13 mouse cellular contexts compared by ENCODE assay signal in the genomic region with DNA sequence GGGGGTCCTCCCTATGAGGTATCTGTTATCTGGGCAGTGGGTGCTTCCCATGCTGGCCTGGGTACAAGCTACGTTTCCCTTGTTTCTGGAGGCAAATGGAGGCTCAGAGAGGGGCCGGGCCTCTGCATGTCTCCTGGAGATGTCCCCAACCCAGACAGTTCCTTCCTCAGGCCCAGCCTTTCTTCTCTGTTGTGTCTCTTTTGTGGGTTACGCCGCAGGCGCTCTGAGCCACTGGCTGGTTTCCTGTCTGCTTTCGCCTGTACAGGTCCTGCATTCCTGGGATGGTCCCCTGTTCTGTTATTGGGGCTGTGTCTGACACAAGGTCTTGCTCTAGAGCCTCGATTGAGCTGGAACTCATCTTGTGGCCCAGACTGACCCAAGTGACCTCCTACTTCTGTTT. TPM values are rescaled to one million over a fixed set of nuclear protein-coding genes. Genes with fewer than 3 reads are reported as not detected.
DNase-seq lines count a peak whose midpoint lies in the region; ATAC-seq and TF ChIP-seq lines count a peak whose summit lies in the region.
"Had no signal": no experiment of that assay in that cellular context is flagged by ENCODE, and none has a peak within 500 bp of the region (broad histone marks: within the 10 kb centered on the region; RNA-seq: fewer than 3 reads in every experiment).

No protein-coding gene starts in this region.

- intact Hi-C loops in heart, adult 2 months (cut with DNase I) = no loop called here
- intact Hi-C loops in heart, postnatal 10 days (cut with DNase I) = no loop called here

- H3K4me3 ChIP-seq in hindbrain, embryonic 13.5 days = no peak overlapping the region
- no peak overlapping the region for H3K4me3 ChIP-seq in hindbrain, embryonic 10.5 days
- no peak overlapping the region for H3K4me3 ChIP-seq in midbrain, embryonic 15.5 days
- H3K4me3 ChIP-seq in midbrain, postnatal 0 days (ENCODE audit: low read depth, low read length) = no peak overlapping the region
- H3K4me3 ChIP-seq in embryonic facial prominence, embryonic 14.5 days (ENCODE audit: low read depth, low read length) = no peak overlapping the region
- H3K4me3 ChIP-seq in small intestine, adult 2 months (ENCODE audit: low read depth, low read length) = no peak overlapping the region
- no peak overlapping the region for H3K4me3 ChIP-seq in heart, adult 2 months
- H3K4me3 ChIP-seq: heart, embryonic 15.5 days had no signal

- no peak overlapping the region for H3K4me2 ChIP-seq in hindbrain, embryonic 13.5 days
- no peak overlapping the region for H3K4me2 ChIP-seq in midbrain, embryonic 15.5 days
- H3K4me2 ChIP-seq in midbrain, postnatal 0 days (ENCODE audit: low read depth, low read length, poor library complexity, severe bottlenecking) = no peak overlapping the region
- no peak overlapping the region for H3K4me2 ChIP-seq in embryonic facial prominence, embryonic 14.5 days (ENCODE audit: low read depth, low read length)
- H3K4me2 ChIP-seq: heart, embryonic 15.5 days had no signal

- WGBS in hindbrain, embryonic 13.5 days = 79% methylated on average over 7 of the region's 7 CpGs
- 84% methylated on average over 7 of the region's 7 CpGs for WGBS in hindbrain, embryonic 10.5 days
- 87% methylated on average over 7 of the region's 7 CpGs for WGBS in midbrain, embryonic 15.5 days
- 87% methylated on average over 7 of the region's 7 CpGs for WGBS in midbrain, postnatal 0 days
- 70% methylated on average over 7 of the region's 7 CpGs for WGBS in embryonic facial prominence, embryonic 14.5 days
- 70% methylated on average over 7 of the region's 7 CpGs for WGBS in small intestine, adult 2 months
- WGBS in heart, adult 2 months = 81% methylated on average over 7 of the region's 7 CpGs

- H3K36me3 ChIP-seq in hindbrain, embryonic 13.5 days = peaks cover 34% of the 10 kb centered on the region
- peaks cover 62% of the 10 kb centered on the region for H3K36me3 ChIP-seq in hindbrain, embryonic 10.5 days
- H3K36me3 ChIP-seq in midbrain, embryonic 15.5 days (replicated peaks) = no peaks in the 10 kb centered on the region
- peaks cover 13% of the 10 kb centered on the region for H3K36me3 ChIP-seq in midbrain, postnatal 0 days (ENCODE audit: insufficient read depth, low read length)
- peaks cover 22% of the 10 kb centered on the region; the same call in 1 of the 2 replicates for H3K36me3 ChIP-seq in embryonic facial prominence, embryonic 14.5 days (ENCODE audit: control insufficient read depth, insufficient read depth, low read length)
- peaks cover 32% of the 10 kb centered on the region for H3K36me3 ChIP-seq in small intestine, adult 2 months (ENCODE audit: control insufficient read depth, insufficient read depth, low read length)
- H3K36me3 ChIP-seq in heart, adult 2 months (ENCODE audit: control insufficient read depth, insufficient read depth, low read length) = no peaks in the 10 kb centered on the region
- H3K36me3 ChIP-seq: heart, embryonic 15.5 days had no signal

- H3K9me3 ChIP-seq in hindbrain, embryonic 13.5 days = no peaks in the 10 kb centered on the region
- H3K9me3 ChIP-seq in hindbrain, embryonic 10.5 days = no peaks in the 10 kb centered on the region
- no peaks in the 10 kb centered on the region for H3K9me3 ChIP-seq in midbrain, embryonic 15.5 days
- H3K9me3 ChIP-seq in midbrain, postnatal 0 days (ENCODE audit: low read length) = no peaks in the 10 kb centered on the region
- H3K9me3 ChIP-seq in embryonic facial prominence, embryonic 14.5 days (ENCODE audit: control insufficient read depth, low read length) = no peaks in the 10 kb centered on the region
- H3K9me3 ChIP-seq: heart, embryonic 15.5 days had no signal

- ATAC-seq in hindbrain, embryonic 13.5 days (ENCODE audit: low FRiP score) = no peak
- no peak for ATAC-seq in midbrain, embryonic 15.5 days (replicated peaks)
- no peak for ATAC-seq in midbrain, postnatal 0 days (ENCODE audit: low FRiP score)
- ATAC-seq in embryonic facial prominence, embryonic 14.5 days (ENCODE audit: low read depth) = no peak

- no peaks in the 10 kb centered on the region for H3K79me2 ChIP-seq in heart, adult 2 months (replicated peaks; ENCODE audit: control insufficient read depth, insufficient read depth, low read length)

- TF ChIP-seq CTCF in midbrain, postnatal 0 days (IDR thresholded peaks at IDR 0.05) = no peak
- TF ChIP-seq CTCF in small intestine, adult 2 months (IDR thresholded peaks at IDR 0.05; ENCODE audit: extremely low read depth, insufficient read length, insufficient replicate concordance, low read depth, low read length) = no peak
- TF ChIP-seq CTCF in heart, adult 2 months (IDR thresholded peaks at IDR 0.05) = no peak

- no peak for TF ChIP-seq POLR2A in small intestine, adult 2 months (IDR thresholded peaks at IDR 0.05; ENCODE audit: low read depth, low read length)
- TF ChIP-seq POLR2A in heart, adult 2 months (IDR thresholded peaks at IDR 0.05; ENCODE audit: insufficient read depth, low read depth, low read length) = no peak

- H3K4me1 ChIP-seq in hindbrain, embryonic 13.5 days (replicated peaks) = peaks cover 100% of the 10 kb centered on the region
- H3K4me1 ChIP-seq in hindbrain, embryonic 10.5 days (replicated peaks) = peaks cover 89% of the 10 kb centered on the region
- H3K4me1 ChIP-seq in midbrain, embryonic 15.5 days = peaks cover 90% of the 10 kb centered on the region
- H3K4me1 ChIP-seq in midbrain, postnatal 0 days (ENCODE audit: insufficient read depth, low read length) = peaks cover 38% of the 10 kb centered on the region
- H3K4me1 ChIP-seq in embryonic facial prominence, embryonic 14.5 days (ENCODE audit: control insufficient read depth, insufficient read depth, low read length) = peaks cover 37% of the 10 kb centered on the region
- H3K4me1 ChIP-seq in small intestine, adult 2 months (ENCODE audit: control insufficient read depth, insufficient read depth, insufficient read length, low read length) = peaks cover 76% of the 10 kb centered on the region
- H3K4me1 ChIP-seq in heart, adult 2 months (ENCODE audit: control insufficient read depth, insufficient read depth, low read length) = 0 out of 2 replicates have a peak, but pooled peaks cover 2% of the 10 kb centered on the region

- DNase-seq in hindbrain, embryonic 10.5 days (ENCODE audit: low spot score) = no peak
- DNase-seq in midbrain, postnatal 0 days (ENCODE audit: low spot score) = no peak
- no peak for DNase-seq in embryonic facial prominence, embryonic 14.5 days (ENCODE audit: low spot score)
- DNase-seq in heart, adult 2 months = no peak
- no peak for DNase-seq in heart, postnatal 10 days
- DNase-seq: adrenal gland, adult 8-10 months; gastrocnemius, postnatal 10 days; kidney, adult 9 months; layer of hippocampus, adult 9-11 months had no signal

- H3K27me3 ChIP-seq in hindbrain, embryonic 13.5 days = no peaks in the 10 kb centered on the region
- no peaks in the 10 kb centered on the region for H3K27me3 ChIP-seq in hindbrain, embryonic 10.5 days (ENCODE audit: insufficient read depth, poor library complexity, severe bottlenecking)
- H3K27me3 ChIP-seq in midbrain, embryonic 15.5 days (replicated peaks) = no peaks in the 10 kb centered on the region
- H3K27me3 ChIP-seq in midbrain, postnatal 0 days (ENCODE audit: insufficient read depth, low read length) = no peaks in the 10 kb centered on the region
- H3K27me3 ChIP-seq in embryonic facial prominence, embryonic 14.5 days (replicated peaks; ENCODE audit: control insufficient read depth, insufficient read depth, low read length) = no peaks in the 10 kb centered on the region
- no peaks in the 10 kb centered on the region for H3K27me3 ChIP-seq in small intestine, adult 2 months (ENCODE audit: control insufficient read depth, insufficient read depth, low read length)
- no peaks in the 10 kb centered on the region for H3K27me3 ChIP-seq in heart, adult 2 months (ENCODE audit: control insufficient read depth, insufficient read depth, low read length)
- H3K27me3 ChIP-seq: heart, embryonic 15.5 days had no signal

- H3K9ac ChIP-seq in hindbrain, embryonic 13.5 days = 0 out of 2 replicates have a peak overlapping the region, but pooled peaks have one; percentile 31
- no peak overlapping the region for H3K9ac ChIP-seq in midbrain, embryonic 15.5 days
- H3K9ac ChIP-seq in midbrain, postnatal 0 days (replicated peaks; ENCODE audit: low read length, poor library complexity, severe bottlenecking) = no peak overlapping the region
- no peak overlapping the region for H3K9ac ChIP-seq in embryonic facial prominence, embryonic 14.5 days (ENCODE audit: low read depth, low read length)
- H3K9ac ChIP-seq in heart, adult 2 months (ENCODE audit: low read depth, low read length) = no peak overlapping the region
- H3K9ac ChIP-seq: heart, embryonic 15.5 days had no signal

- H3K27ac ChIP-seq in hindbrain, embryonic 13.5 days = peak overlapping the region; percentile 4; the same call in 1 of the 2 replicates
- H3K27ac ChIP-seq in hindbrain, embryonic 10.5 days = no peak overlapping the region
- 0 out of 2 replicates have a peak overlapping the region, but pooled peaks have one; percentile 15 for H3K27ac ChIP-seq in midbrain, embryonic 15.5 days
- no peak overlapping the region for H3K27ac ChIP-seq in midbrain, postnatal 0 days (ENCODE audit: low read depth, low read length)
- H3K27ac ChIP-seq in embryonic facial prominence, embryonic 14.5 days (replicated peaks; ENCODE audit: low read depth, low read length) = peak overlapping the region; percentile 48; the same call in 1 of the 2 replicates
- peak overlapping the region; percentile 58; the same call in 1 of the 2 replicates for H3K27ac ChIP-seq in small intestine, adult 2 months (ENCODE audit: insufficient read depth, low read depth, low read length)
- no peak overlapping the region for H3K27ac ChIP-seq in heart, adult 2 months
- H3K27ac ChIP-seq: heart, embryonic 15.5 days had no signal

- TF ChIP-seq EP300 in heart, adult 2 months (IDR thresholded peaks at IDR 0.05; ENCODE audit: insufficient read depth, low read depth, low read length) = no peak

RNA-seq across cellular contexts. Expression of gene Src, which starts 11.5 kb away (rescaled TPM):
- 31.3 and 31.8 TPM in 2 replicates for polyA plus RNA-seq in hindbrain, embryonic 13.5 days (2015; fragmentation: Nextera tagmentation; extraction: Ambion mirVana)
- polyA plus RNA-seq in hindbrain, embryonic 10.5 days (2016; fragmentation: Nextera tagmentation; extraction: Ambion mirVana) = 20.8 and 29.3 TPM in 2 replicates
- 40.3 and 43.2 TPM in 2 replicates for polyA plus RNA-seq in midbrain, embryonic 15.5 days (2015; fragmentation: Nextera tagmentation; extraction: Ambion mirVana)
- total RNA-seq in midbrain, postnatal 0 days (2014; rRNA removed) = 129 and 137 TPM in 2 replicates
- polyA plus RNA-seq in midbrain, postnatal 0 days (2015; fragmentation: Nextera tagmentation; extraction: Ambion mirVana) = 26.1 and 26.6 TPM in 2 replicates
- 12.6 and 16.2 TPM in 2 replicates for polyA plus RNA-seq in embryonic facial prominence, embryonic 14.5 days (2014; fragmentation: Nextera tagmentation; extraction: Ambion mirVana)
- 65.9 and 161 TPM in 2 replicates for polyA plus RNA-seq in small intestine, adult 2 months (2012; rRNA removed)
- total RNA-seq in heart, adult 2 months (2021) = 1 to 10 TPM; 4.0 to 4.1 TPM
- 5.4 and 5.8 TPM in 2 replicates for polyA plus RNA-seq in heart, adult 2 months (2012; rRNA removed)
- 1 to 10 TPM; 8.4 to 9.5 TPM for total RNA-seq in heart, postnatal 10 days (2021)

Comparison
In these comparisons a context has a peak if more than half of its experiments do, and no peak if none do; other contexts are left out.
1. H3K27ac ChIP-seq: peak in hindbrain, embryonic 13.5 days (single experiment), midbrain, embryonic 15.5 days (single experiment), embryonic facial prominence, embryonic 14.5 days (single experiment) and small intestine, adult 2 months (single experiment); none in hindbrain, embryonic 10.5 days (single experiment), midbrain, postnatal 0 days (single experiment) and heart, adult 2 months (single experiment).